Mouse (Mus musculus) heart, adult 9 months (tissue): ENCODE results near the gene Wdr46.

Experiments
- DNase-seq, 2 experiments: peaks; one replicate each; pipeline ENCODE4 v3.0.0; 2022; ENCODE audit warnings: low spot score in 2 of 2

Gene Wdr46

DNA sequence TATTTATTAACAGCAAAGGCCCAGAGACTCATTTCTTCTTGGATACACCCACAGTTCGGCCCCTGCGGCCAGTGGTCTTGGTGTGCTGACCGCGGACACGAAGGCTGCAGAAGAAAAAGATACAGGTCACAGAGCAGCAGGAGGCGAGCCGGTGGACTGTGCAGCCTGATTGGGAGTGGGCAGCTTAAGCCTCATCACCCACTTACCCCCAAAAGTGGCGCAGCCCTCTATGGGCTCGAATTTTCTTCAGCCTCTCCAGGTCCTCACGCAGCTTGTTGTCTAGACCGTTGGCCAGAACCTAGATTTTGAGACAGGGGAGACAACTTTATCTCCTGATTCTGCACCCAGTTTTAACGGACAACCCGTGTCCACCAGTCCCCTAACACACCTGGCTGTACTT is 11.6 kb downstream of the Wdr46 start:
- peak in 1 of 2 experiments; percentile 3 for DNase-seq

DNA sequence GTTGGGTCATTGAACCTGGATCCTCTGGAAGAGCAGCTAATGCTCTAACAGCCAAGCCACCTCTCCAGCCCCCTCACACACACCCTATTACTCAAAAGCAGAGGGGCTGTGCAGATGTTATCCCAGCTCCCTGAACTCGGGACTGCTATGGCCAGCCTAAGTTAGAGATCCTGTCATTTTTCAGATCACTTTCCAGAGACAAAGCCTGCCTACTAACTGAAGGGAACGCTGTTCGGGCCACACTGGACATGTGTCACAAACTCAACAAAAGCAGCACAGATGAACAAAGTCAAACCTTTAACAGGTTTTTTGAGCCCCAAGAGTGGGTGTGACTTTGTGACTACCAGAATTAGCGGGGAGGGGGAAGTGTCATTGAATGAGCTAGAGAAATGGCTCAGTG is 12.4 kb downstream of the Wdr46 start:
- no peak for DNase-seq

DNA sequence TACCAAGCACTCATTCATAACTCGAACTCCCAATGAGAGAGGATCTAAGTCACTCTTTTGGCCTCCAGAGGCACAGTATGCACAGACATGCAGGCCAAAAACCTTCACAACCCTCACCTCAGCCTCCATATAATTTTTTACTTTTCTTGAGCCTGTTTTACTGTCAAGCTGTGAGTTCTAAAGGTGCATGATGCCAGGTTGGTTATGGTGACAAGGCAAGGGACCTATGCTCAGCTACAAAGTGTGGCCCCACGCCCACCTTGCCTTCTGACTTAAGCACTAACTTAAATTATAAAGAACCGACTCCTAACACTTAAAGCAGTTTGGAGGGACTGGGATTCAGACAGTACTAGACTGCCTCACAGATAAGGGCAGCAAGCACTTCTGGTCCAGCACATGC is 12.8 kb downstream of the Wdr46 start:
- DNase-seq: no peak

DNA sequence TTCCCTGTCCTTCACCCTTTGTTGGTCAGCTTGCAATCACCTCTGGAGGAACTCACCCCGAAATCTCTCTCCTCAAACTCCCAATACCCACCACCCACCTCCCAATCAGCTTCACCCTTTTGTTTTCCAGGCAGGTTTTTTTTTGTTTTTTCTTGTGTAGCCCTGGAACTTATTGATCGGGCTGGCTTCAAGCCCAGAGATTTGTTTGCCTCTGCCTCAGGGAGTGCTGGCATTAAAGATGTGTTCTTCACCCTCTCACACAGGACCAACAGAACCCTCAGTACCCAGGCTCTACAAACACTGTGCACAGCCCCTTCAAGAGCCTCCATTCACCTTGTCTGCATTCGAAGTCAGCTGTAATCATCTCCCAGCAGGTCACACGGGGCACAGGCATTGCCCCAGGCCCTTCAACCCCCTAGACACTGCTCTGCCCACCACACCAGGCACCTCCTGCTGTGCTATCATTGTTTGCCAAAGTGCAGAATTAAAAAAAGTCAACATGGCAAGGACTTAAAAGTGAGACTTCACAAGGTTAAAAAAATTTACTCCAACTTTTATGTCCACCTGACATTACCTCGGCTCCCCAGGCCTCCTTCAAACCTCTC is 13.6 kb downstream of the Wdr46 start:
- DNase-seq: no peak

DNA sequence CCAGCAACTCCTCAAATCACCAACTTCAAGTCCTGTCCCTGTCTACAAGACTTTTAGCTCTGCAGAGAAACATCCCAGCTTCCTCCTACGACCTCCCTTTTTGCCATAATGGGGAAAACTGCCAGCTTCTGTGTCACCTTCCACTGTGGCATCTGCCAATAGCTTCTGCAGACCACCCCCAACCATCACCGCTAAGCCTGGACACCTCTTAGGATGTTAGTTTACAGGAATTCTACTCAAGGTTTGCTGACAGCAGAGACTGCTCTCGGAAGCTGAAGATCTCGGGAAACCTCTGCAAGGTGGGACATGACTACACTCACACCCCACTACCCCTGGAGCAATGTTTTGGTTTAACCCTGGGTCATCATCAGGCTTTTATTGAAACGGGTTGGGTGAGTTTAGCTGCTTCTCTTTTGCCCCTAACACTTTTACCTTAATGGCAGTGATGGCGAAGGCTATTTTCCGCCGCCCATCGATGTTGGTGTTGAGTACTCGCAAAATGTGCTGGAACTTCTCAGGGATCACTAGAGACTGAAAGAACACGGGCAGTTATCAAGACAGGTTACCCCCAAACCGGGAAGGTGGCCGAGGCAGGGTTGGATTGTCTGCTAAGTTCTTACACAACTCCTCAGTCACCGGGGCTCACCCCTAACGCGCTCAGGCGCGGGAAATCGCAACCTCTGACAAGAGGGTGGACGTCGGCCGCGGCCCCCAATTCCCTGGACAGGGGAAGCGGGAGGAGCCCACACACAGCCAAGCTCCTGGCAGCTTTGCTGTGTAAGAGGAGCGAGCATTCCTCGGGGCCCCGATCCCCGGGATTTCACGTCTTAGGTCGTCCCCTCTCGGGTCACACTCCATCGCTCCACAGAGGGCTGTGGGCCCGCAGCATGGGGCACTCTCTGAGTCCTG is 14.4 kb downstream of the Wdr46 start:
- DNase-seq: no peak

DNA sequence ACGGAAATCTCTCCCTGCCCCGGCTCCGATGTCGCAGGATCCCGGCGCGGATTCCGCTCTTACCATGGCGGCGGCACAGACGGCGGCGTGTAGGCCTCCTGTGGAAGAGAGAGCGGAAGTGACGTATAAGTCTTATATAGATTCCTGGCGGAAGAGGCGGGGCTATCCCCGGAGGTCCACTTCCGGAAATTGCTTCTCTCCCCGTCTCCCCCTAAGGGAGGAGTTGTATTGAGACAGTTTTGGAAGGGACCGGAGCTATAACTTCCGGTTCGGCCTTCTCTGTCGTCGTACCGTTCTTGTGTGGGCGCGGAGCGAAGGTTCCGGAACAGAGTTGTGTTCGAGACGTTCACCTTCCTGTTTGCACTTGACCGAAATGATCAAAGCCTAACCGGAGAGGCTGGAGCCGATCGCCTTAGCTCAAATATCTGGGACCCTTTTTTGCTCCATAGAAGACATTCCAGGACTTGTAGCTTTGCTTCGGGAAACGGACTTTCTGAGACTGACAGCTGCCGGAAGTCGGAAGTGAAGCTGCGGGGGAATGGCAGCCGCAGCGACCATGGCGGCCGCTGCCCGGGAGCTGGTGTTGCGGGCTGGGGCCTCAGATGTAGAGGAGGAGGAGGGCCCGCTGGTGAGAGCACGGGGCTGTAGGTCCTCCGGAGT is 15.2 kb downstream of the Wdr46 start, which contains the start of the genes Vps52 and Rps18:
Gene Vps52, plus strand, starts transcription at position 258 of the 660 bp plus-strand sequence.
Gene Rps18, minus strand, starts transcription at position 447 of the 660 bp plus-strand sequence.
- DNase-seq: peak; percentile 96 to 97

DNA sequence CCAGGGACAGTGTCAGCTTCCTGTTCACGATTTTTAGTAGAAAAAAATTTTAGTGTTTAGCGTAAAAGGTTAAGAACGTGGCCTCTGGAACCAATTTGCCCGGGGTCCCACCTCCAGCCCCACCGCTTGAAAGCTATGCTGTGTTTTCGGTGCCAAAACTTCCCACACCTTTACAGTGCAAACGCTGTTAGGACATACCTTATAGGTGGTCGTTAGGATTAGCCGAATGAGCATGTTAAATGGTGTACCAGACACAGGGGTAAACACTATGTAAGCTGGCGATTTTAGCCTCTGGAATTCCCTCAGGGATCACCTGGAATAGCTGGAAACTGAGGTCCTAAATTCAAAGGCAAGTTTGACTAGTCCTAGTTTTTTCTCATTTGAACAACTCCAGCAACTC is 15.9 kb downstream of the Wdr46 start:
- DNase-seq: no peak

DNA sequence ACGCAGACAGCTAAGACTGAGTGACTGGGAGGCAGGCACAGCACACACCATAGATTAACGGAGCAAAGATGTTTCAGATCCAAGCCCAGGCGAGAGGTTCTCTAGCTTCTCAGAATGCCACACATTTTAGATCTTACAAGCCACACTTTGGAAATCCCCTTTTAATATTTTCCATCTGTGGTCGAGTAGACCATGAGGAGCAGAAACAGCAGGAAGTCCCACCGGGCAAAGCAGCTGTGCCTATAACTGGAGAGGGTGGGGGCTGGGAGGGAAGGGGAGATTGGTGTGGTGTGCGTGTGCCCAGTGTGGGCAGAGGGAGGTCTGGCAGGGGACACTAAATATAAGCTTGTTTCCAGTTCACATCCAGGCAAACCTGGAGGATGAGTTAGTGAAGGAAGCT is 17.0 kb downstream of the Wdr46 start:
- no peak for DNase-seq

DNA sequence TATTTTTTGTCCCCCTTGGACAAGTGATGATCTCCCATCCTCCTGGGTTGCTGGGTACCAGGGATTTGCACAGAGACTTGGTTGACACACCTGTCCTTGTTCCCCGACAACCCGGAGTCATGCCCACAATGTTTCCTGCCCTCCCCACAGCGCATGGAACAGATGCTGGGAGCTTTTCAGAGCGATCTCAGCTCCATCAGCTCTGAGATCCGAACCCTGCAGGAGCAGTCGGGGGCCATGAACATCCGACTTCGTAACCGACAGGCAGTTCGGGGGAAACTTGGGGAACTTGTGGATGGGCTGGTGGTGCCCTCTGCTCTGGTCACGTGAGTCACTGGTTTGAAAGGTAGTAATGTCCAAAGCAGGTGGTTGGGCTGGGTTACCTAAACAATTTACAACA is 18.0 kb downstream of the Wdr46 start:
- DNase-seq: no peak

DNA sequence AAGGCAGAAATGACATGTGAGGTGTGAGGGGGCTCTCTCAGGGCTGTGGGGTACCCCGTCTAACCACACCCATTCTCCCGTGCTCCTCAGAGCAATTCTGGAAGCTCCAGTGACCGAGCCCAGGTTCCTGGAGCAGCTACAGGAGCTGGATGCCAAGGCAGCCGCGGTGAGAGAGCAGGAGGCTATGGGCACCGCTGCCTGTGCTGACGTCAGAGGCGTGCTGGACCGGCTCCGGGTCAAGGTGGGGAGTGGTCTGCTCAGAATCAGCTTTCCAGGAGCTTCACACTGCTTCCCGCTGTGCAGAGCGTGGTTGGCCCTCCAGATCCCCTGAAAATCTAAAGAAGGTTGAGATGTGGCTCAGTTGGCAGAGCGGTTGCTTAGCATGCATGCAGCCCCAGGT is 18.7 kb downstream of the Wdr46 start:
- no peak for DNase-seq

DNA sequence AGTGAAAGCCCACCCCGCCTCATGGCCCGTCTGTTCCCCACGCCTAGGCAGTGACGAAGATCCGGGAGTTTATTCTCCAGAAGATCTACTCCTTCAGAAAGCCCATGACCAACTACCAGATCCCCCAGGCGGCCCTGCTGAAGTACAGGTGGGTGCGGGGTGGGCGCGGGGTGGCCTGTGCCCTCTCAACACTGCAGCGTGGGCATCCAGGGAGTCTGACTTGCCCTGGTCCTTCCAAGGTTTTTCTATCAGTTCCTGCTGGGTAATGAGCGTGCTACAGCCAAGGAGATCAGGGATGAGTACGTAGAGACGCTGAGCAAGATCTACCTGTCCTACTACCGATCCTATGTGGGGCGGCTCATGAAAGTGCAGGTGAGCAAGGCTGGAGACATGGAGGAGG is 19.5 kb downstream of the Wdr46 start:
- DNase-seq: no peak

DNA sequence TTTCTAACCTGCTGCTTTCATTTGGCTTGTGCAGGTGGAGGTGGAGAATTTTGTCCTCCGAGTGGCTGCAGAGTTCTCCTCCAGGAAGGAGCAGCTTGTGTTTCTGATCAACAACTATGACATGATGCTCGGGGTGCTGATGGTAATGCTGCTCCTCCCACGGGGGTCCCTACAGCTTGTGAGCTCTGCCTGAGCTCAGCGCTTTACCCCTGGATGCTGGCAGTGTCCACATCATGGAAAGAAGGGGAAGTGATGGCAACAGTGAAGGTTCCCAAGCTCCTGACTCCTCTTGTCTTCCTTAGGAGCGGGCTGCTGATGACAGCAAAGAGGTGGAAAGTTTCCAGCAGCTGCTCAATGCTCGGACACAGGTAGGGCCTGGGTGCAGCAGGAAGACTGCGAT is 22.4 kb downstream of the Wdr46 start:
- no peak for DNase-seq

DNA sequence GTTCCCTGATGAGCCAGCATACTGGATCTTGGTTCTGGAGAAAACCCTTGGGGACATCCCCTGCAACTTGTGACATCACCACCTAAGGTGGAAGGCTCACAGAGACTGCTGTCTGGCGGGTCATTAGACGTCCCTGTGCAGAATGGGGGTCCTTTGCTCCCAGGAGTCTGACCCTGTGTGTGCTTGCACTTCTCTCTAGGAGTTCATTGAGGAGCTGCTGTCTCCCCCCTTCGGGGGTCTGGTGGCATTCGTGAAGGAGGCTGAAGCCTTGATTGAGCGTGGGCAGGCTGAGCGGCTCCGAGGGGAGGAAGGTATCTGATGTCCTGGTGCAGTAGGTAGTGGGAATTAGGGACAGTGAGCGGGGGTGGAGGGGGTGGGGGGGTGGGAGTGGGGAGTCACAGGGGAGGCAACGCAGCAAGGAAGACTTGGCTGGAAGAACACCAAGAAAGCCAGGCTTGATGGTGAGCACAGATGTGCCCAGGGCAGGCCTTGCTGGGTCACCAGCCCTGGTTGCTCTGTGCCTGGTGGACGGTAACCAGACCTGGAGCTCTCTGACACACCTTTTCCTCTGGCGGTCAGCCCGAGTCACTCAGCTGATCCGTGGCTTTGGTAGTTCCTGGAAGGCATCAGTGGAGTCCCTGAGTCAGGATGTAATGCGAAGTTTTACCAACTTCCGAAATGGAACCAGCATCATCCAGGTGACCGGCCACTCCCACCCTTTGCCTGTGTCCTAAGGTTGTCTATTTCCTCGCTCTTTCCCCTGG is 24.8 kb downstream of the Wdr46 start:
- DNase-seq: no peak

DNA sequence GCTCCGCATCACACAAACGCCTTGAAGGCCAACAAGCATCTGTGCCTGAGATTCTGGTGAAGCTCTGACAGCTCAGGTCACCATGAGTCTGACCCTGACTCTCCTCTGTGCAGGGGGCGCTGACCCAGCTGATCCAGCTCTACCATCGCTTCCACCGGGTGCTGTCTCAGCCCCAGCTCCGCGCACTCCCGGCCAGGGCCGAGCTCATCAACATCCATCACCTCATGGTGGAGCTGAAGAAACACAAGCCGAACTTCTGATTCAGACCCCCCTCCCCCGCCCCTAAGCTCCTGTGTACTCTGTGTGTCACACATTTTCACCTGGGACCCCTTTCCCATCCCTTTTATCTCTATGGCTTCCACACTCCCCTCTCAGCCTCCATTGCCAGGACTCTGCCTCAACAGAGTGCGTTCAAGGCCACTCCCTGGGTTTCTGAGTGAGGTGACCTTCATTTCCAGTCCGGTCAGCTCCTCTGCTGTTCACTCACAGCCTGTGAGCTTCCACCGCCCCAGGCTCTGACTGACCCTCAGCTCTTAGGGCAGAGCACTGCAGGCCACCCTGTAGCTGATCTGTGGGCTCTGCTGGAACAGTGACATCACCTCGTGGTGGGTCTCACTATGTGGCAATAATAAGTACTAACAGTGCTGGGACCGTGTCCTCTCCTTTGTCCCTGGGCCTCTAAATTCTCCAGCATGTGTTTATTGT is 25.5 kb downstream of the Wdr46 start:
- no peak for DNase-seq

DNA sequence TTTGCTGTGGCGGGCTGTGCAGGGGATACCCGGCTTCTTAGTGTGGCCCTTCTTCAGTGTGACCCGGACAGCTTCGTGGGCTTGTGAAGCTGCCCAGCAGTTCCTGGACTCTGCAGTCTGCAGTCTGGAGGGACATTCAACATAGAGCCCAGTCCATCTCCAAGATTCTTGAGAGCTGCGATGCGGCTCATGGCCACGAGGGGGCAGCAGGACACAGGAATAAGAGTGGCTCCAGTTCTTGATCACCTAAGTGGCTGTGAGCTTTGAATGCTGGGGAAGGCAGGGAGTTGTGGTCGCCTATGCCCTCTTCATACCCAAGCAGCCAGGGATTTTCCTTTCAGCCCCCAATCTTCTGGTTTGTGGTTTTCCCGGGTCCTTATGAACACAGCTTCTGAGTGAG is 28.0 kb downstream of the Wdr46 start:
- peak; percentile 58 to 73 for DNase-seq

DNA sequence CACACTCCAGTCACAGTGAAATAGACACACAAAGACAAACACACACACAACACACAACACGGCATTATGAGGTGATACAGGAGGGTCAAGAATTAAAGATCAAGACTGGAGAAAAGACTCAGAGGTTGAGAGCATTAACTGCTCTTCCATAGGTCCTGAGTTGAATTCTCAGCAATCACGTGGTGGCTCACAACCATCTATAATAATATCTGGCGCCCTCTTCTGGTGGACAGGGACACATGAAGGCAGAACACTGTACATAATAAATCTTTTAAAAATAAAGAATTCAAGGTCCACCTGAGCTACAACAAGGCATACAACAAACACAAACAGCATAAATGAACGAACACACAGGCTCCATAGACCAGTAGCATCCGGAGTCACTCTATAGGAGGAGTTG is 28.5 kb downstream of the Wdr46 start:
- DNase-seq: no peak

DNA sequence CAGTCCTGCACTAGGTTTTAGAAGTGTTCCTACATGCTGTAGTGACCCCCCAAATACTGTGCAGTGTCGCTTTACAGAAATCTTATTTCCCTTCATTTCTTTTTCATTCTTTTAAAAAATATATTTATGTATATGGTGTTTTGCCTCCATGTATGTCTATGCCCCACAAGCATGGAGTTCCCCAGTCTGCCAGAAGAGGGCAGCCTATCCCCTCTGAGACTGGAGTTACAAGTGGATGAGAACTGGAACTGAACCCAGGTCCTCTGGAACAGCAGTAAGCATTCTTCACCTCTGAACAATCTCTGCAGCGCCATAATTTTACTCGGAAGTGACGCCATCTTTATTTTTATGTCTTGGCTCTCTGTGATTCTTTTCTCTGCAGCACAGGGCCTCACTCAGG is 28.9 kb downstream of the Wdr46 start:
- no peak for DNase-seq

DNA sequence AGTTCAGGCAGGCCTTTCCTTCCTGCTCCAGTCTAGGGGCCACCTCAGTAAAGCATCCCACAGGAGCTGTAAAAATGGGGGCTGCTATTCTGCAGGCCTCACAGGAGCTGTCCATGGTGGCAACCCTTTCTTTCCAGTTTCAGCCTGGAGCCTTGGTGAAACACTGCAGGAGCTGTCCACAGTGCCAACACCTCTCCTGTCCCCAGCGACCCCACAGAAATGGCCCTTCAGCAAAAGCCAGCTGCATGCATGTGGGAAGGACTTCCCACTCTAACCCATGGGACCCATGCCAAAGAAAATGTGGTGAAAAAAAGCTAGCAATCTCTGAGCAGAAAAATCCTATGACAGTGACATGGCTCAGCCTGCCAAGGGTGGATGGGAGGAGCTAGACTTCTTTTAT is 32.2 kb downstream of the Wdr46 start:
- no peak for DNase-seq

DNA sequence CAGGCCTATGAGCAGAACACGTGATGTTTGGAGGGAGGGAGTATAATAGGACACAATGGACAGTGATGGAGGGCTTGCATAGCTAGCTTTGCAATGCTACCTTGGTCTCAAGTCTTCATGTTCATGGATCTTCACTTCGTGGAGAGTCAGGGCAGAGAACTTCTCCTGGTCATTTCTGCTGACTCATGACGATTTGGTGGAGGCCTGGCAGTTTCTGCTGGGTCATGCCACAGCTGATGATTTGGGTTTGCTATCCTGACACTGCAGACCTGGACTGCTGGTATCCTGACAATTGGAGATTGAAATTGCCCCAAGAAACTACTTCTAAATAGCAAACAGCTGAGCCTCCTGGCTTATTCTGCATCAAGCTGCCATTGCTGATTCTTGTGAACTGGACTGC is 33.1 kb downstream of the Wdr46 start:
- no peak for DNase-seq

DNA sequence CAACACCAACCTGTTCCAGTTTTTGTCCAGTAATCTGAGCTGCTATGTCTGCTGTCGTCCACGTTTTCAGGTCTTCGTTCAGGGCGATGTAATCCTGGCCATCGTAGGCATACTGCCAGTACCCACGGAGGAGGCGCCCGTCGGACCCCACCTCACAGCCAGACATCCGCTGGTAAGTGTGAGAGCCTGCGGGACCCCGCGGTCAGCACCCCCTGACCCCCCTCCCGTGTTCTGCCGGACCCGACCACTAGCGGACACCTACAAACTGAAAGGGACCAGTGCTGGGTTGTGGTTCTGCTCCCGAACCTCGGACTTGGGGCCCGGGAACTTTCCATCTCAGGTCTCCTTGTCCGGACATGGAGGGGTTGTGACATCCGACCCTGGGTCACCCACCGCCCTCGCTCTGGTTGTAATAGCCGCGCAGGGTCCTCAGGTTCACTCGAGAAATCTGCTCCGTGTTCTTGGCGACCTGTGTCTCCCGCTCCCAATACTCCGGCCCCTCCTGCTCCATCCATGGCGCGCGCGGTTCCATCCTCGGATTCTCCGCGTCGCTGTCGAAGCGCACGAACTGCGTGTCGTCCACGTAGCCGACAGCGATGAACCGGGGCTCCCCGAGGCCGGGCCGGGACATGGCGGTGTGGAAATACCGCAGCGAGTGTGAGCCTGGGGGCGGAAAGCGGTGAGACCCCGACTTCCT is 37.5 kb downstream of the Wdr46 start:
- no peak for DNase-seq

DNA sequence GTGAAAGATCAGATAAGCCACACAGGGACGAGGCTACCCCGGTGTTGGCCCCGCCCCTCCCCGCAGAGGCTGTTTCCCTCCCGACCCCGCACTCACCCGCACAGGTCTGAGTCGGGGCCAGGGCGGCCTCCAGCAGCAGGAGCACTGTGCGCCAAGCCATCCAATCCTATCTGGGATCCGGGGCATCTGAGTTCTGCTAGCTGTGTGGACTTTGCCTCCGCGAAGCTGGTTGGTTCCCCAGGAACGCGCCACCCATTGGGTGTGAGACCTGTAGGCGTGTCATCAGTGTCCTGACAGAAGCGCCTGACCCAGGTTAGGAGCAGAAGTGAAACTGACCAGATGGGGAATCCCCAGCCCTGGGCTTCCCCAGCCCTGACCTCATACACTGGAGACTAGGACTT is 38.2 kb downstream of the Wdr46 start:
- peak; percentile 89 to 95 for DNase-seq
